Mouse (Mus musculus) liver, embryonic 15.5 days (tissue): ENCODE data around the gene Fam133b. TPM values are rescaled to one million over a fixed set of nuclear protein-coding genes. Genes with fewer than 3 reads are reported as not detected.

ENCODE experiments used
- ATAC-seq: fragments of 200-750 bp; cut with Nextera tagmentation; 2 replicates; pipeline ENCODE4 v1.8.0; 2017; ENCODE audit warnings: moderate number of reproducible peaks, mild to moderate bottlenecking, moderate library complexity; ENCODE audit not compliant: insufficient read depth
- H3K27ac ChIP-seq: fragments of 300-500 bp; sonication (generic); replicated peaks from 2 replicates; pipeline ENCODE4 v1.5.1; 2015; ENCODE audit warnings: mild to moderate bottlenecking, inconsistent platforms
- H3K27me3 ChIP-seq: fragments of 300-500 bp; sonication (generic); 2 replicates; pipeline ENCODE4 v1.6.1; 2015; ENCODE audit warnings: mild to moderate bottlenecking, inconsistent platforms
- H3K36me3 ChIP-seq: fragments of 300-500 bp; sonication (generic); replicated peaks from 2 replicates; pipeline ENCODE4 v1.6.1; 2015; ENCODE audit warnings: moderate library complexity, mild to moderate bottlenecking, inconsistent platforms
- H3K4me1 ChIP-seq: fragments of 300-500 bp; sonication (generic); replicated peaks from 2 replicates; pipeline ENCODE4 v1.6.1; 2015; ENCODE audit warnings: inconsistent platforms
- H3K4me2 ChIP-seq: fragments of 300-500 bp; sonication (generic); 2 replicates; pipeline ENCODE4 v1.6.1; 2015; ENCODE audit warnings: moderate library complexity, mild to moderate bottlenecking, inconsistent platforms
- H3K4me3 ChIP-seq: fragments of 300-500 bp; sonication (generic); replicated peaks from 2 replicates; pipeline ENCODE4 v1.5.1; 2015; ENCODE audit warnings: mild to moderate bottlenecking, inconsistent platforms
- H3K9ac ChIP-seq: fragments of 300-500 bp; sonication (generic); 2 replicates; pipeline ENCODE4 v1.6.1; 2015; ENCODE audit warnings: moderate library complexity, mild to moderate bottlenecking, inconsistent platforms
- H3K9me3 ChIP-seq: fragments of 300-500 bp; sonication (generic); replicated peaks from 2 replicates; pipeline ENCODE4 v1.6.1; 2016; ENCODE audit warnings: inconsistent platforms
- WGBS: fragments of 180-500 bp; shearing (Covaris S2); methylation state at CpG from one replicate; pipeline ENCODE4 v1.1.7; 2015; ENCODE audit warnings: mixed read lengths; ENCODE audit not compliant: insufficient replicate concordance; 5-methylcytosine and 5-hydroxymethylcytosine counted together
- polyA plus RNA-seq: library from polyadenylated mRNA; unstranded; fragments of >200 nt; fragmentation: Nextera tagmentation; extraction: Ambion mirVana; gene quantifications from 2 replicates; pipeline ENCODE4 v1.2.1, GENCODE M21; 2015

Gene Fam133b
- polyA plus RNA-seq, 1 experiment from 2014 or later: 9.2 TPM

DNA sequence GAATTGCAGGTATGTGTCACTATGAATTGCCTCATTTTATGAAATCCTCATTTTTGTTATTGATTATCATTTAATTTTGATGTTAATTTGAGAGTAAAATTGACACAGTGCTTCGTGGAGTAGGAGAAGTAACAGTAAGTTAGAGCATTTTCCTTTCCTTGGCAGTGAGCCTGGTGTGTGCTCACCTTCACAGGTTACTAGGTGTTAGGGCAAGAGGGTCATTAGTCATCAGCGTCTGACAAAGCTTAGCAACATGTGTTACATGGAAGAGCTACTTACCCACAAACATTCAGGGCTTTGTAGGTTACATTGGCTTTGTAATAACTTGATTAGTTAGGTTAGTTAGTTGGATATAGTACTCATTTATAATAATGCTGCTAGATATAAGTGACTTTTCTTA, 10.6 kb downstream of the Fam133b start:
- H3K9ac ChIP-seq: no peak overlapping the region
- WGBS: 80% methylated on average over 2 of the region's 2 CpGs
- H3K4me3 ChIP-seq: no peak overlapping the region
- no peaks in the 10 kb centered on the region for H3K9me3 ChIP-seq
- no peaks in the 10 kb centered on the region for H3K27me3 ChIP-seq
- H3K27ac ChIP-seq: no peak overlapping the region
- no peaks in the 10 kb centered on the region for H3K4me1 ChIP-seq
- H3K36me3 ChIP-seq: peaks cover 38% of the 10 kb centered on the region
- ATAC-seq: no peak
- no peak overlapping the region for H3K4me2 ChIP-seq

DNA sequence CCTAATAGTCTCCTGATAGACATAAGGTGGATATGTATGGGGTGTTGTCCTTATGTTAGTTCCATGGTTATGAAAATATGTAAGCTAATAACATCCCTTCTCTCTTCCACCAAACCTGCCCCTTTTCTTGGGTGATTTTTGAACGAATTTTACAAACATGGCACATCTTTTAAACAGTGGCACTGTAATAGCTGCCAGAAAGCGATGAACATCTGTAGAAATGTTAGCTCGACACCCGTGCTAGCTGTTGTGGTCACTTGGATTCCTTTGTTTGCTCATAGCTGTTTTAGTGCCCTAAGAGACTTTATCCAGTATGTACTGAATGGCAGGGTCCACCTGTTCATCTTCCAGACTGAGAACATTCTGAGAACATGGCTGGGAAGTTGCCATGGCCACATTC, 27.6 kb downstream of the Fam133b start, which contains the start of gene 1700109H08Rik:
Gene 1700109H08Rik (plus strand): TSS at position 301 of the 400 bp plus-strand sequence.
- Histone ChIP-seq H3K4me3 (no peak within 1 kb of the TSS), H3K4me2 (no peak within 1 kb of the TSS), H3K9me3 (no peaks in the 10 kb centered on the region), H3K36me3 (peaks cover 92% of the 10 kb centered on the region), H3K4me1 (no peaks in the 10 kb centered on the region), H3K27me3 (no peaks in the 10 kb centered on the region), H3K27ac (no peak within 1 kb of the TSS), H3K9ac (no peak within 1 kb of the TSS)
- 85% methylated on average over 4 of the region's 4 CpGs for WGBS
- no peak for ATAC-seq

DNA sequence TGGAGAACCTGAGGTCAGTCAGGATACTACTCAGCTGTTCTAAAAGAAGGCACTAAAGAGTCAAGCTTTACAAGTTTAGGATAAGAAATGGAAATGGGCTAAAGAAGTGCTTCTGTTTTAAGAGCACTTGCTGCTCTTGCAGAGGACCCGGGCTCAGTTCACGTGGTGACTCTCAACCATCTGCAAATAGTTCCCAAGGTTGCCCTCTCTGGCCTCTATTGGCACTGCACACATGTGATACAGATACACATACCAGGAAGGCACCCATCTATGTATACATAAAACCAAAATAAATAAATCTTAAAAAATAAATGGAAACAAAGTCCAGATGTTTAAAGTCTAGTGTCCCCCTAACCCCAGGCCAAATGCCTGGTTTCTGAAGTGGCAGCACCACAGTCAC, 31.2 kb downstream of the Fam133b start:
- Histone ChIP-seq H3K9ac (no peak overlapping the region), H3K4me2 (no peak overlapping the region), H3K27ac (no peak overlapping the region), H3K27me3 (no peaks in the 10 kb centered on the region), H3K9me3 (no peaks in the 10 kb centered on the region), H3K4me1 (no peaks in the 10 kb centered on the region), H3K4me3 (no peak overlapping the region), H3K36me3 (peaks cover 97% of the 10 kb centered on the region)
- 87% methylated on average over 2 of the region's 2 CpGs for WGBS
- no peak for ATAC-seq

DNA sequence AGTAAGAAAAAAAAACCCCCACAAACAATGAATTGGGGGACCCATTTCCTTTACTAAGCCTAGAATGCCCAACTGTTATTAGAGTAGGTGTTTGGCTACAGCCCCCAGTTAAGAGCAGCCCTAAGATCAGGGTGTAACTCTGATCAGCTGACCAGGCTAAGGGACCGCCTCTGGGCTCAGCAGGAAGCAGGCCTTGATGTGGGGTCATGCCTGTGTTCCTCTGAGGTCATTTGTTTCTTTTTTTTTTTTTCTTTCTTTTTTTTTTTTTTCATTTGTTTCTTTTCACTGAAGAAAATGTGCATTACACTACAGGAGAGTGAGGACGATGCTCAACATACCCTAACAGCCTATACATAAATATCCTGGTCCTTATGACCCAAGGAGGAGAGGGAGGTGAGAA, 34.3 kb downstream of the Fam133b start:
- Histone ChIP-seq H3K4me3 (no peak overlapping the region), H3K4me1 (no peaks in the 10 kb centered on the region), H3K27ac (no peak overlapping the region), H3K4me2 (no peak overlapping the region), H3K36me3 (peaks cover 93% of the 10 kb centered on the region), H3K27me3 (no peaks in the 10 kb centered on the region), H3K9me3 (no peaks in the 10 kb centered on the region), H3K9ac (no peak overlapping the region)
- no peak for ATAC-seq
- 83% methylated on average over 2 of the region's 2 CpGs for WGBS

DNA sequence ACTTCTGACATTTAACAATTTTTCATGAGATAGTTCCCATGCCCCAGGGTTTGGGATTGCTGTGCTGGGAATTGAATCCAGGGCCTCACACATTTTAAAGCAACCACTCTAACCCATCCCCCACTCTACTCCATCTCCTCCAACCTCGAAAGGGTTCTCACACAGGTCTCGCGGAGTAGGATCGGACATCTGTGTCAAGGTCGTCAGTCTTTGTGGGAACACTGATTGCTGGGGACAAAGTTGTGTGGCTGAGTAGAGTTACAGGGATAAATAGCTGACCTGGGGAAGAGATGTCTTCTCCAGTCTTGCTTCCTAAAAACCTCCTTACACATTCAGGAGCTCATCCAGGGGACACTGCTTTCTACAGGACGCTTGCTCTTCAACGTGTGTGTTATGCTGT, 35.4 kb downstream of the Fam133b start:
- no peak overlapping the region for H3K9ac ChIP-seq
- H3K36me3 ChIP-seq: peaks cover 92% of the 10 kb centered on the region
- WGBS: 88% methylated on average over 7 of the region's 7 CpGs
- H3K4me2 ChIP-seq: no peak overlapping the region
- H3K4me1 ChIP-seq: no peaks in the 10 kb centered on the region
- ATAC-seq: no peak
- no peaks in the 10 kb centered on the region for H3K9me3 ChIP-seq
- no peak overlapping the region for H3K4me3 ChIP-seq
- H3K27ac ChIP-seq: no peak overlapping the region
- H3K27me3 ChIP-seq: no peaks in the 10 kb centered on the region

DNA sequence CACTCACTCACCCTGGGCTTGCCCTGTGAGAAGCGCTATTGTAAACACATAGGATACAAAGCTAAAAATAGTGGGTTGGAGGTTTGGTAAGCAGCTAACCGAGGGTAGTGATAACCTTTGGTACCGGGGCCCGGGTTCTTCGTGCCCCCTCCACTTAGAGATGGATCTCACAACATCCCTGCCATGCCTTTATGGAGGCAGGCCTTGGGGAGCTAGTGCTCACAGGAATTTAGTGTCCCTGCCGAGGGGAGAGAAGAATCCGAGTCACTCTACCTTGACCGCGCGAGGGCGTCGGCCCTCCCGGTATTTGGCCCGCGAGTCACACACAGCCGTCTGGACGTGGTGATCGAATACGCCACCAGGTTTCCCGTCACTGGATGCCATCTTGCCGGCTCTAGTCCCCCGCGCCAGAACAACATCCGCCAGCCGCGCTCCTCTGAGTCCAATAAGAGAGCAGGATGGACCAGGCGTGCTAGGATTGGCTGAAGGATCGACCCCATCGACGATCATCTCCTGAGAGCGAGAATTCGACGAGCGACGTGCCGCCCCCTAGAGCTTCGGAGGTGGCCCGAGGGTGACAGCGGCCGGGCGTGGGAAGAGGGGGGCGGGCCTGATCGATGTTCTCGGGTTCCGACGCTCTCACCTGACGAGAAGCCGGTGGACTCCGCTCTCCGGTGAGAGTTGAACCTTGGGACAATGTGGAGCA, 52.2 kb downstream of the Fam133b start, which contains the start of gene Pex1:
Gene Pex1 (plus strand): TSS at position 374 of the 706 bp plus-strand sequence.
- peak; percentile 97 for ATAC-seq
- H3K4me3 ChIP-seq: peak within 1 kb of the TSS; percentile 86
- H3K9ac ChIP-seq: peak within 1 kb of the TSS; percentile 75
- H3K27ac ChIP-seq: peak within 1 kb of the TSS; percentile 71
- peaks cover 26% of the 10 kb centered on the region for H3K4me1 ChIP-seq
- peaks cover 20% of the 10 kb centered on the region for H3K36me3 ChIP-seq
- under 1% methylated on average over 50 of the region's 50 CpGs for WGBS
- peak within 1 kb of the TSS; percentile 90 for H3K4me2 ChIP-seq
- H3K27me3 ChIP-seq: no peaks in the 10 kb centered on the region
- H3K9me3 ChIP-seq: no peaks in the 10 kb centered on the region

DNA sequence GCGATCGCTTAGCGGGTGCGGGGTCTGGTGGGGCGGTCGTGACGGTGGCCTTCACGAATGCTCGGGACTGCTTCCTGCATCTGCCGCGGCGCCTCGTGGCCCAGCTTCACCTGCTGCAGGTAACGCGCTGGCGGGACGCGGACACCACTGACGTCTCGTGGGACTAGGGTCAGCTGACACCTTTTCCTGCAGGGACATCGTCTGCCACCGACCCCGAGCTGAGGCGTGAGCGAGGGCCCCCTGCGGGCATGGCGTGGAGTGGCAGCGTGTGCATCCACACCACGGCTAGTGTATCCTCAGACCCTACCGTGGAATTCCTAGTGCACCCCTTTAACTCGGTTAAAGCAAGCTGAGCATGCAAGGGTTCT, 52.8 kb downstream of the Fam133b start, which contains the start of gene Rbm48:
Gene Rbm48 (minus strand): TSS at position 187 of the 368 bp plus-strand sequence.
- no peaks in the 10 kb centered on the region for H3K27me3 ChIP-seq
- WGBS: under 1% methylated on average over 31 of the region's 31 CpGs
- H3K4me1 ChIP-seq: peaks cover 26% of the 10 kb centered on the region
- peak within 1 kb of the TSS; percentile 86 for H3K4me3 ChIP-seq
- H3K4me2 ChIP-seq: peak within 1 kb of the TSS; percentile 90
- peak; percentile 70 for ATAC-seq
- H3K9me3 ChIP-seq: no peaks in the 10 kb centered on the region
- peaks cover 15% of the 10 kb centered on the region for H3K36me3 ChIP-seq
- peak within 1 kb of the TSS; percentile 71 for H3K27ac ChIP-seq
- H3K9ac ChIP-seq: peak within 1 kb of the TSS; percentile 75

DNA sequence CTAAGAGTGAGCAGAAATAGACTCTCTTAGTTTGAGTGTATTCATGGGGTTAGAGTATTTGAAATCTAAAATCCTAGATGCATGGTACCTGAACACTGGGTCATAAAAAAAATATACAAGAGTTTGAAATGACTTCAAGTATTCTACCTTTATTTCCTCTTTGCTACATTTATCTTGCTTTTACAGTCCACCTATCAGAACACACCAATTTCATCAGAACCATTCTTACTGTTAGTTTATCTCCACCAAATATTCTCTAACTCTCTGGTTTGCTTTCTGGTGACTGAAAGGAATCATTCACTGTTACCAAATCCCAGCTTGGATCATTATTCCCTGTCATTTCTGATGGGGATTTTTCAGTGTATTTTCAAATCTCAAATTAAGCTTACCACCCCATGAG, 53.5 kb downstream of the Fam133b start:
- ATAC-seq: no peak
- no peaks in the 10 kb centered on the region for H3K27me3 ChIP-seq
- peaks cover 26% of the 10 kb centered on the region for H3K4me1 ChIP-seq
- no peaks in the 10 kb centered on the region for H3K9me3 ChIP-seq
- no peak overlapping the region for H3K27ac ChIP-seq
- peak overlapping the region; percentile 90 for H3K4me2 ChIP-seq
- no peak overlapping the region for H3K9ac ChIP-seq
- H3K36me3 ChIP-seq: peaks cover 9% of the 10 kb centered on the region
- H3K4me3 ChIP-seq: peak overlapping the region; percentile 86

DNA sequence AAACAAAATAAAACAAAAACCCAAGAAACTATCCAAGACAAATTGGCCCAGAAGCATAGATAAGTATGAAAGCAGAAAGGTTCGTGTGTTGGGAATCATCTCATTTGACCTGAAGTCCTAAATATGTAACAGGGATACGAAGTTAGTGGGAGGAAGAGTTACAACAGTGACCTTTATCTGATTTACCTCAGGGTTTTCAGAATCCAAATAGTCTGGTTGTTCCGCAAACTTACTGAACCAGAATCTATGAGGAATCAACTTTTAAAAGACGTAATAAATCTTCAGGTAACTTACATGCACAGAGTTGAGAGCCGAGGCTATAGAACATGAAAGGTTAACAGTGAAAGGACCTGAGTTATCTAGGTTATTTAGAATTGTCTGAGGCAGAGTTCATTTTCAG, 55.1 kb downstream of the Fam133b start:
- 74% methylated on average over 5 of the region's 5 CpGs for WGBS
- no peaks in the 10 kb centered on the region for H3K9me3 ChIP-seq
- no peak overlapping the region for H3K4me3 ChIP-seq
- H3K27me3 ChIP-seq: no peaks in the 10 kb centered on the region
- no peak overlapping the region for H3K4me2 ChIP-seq
- no peak overlapping the region for H3K9ac ChIP-seq
- no peak for ATAC-seq
- H3K36me3 ChIP-seq: no peaks in the 10 kb centered on the region
- peaks cover 26% of the 10 kb centered on the region for H3K4me1 ChIP-seq
- no peak overlapping the region for H3K27ac ChIP-seq

DNA sequence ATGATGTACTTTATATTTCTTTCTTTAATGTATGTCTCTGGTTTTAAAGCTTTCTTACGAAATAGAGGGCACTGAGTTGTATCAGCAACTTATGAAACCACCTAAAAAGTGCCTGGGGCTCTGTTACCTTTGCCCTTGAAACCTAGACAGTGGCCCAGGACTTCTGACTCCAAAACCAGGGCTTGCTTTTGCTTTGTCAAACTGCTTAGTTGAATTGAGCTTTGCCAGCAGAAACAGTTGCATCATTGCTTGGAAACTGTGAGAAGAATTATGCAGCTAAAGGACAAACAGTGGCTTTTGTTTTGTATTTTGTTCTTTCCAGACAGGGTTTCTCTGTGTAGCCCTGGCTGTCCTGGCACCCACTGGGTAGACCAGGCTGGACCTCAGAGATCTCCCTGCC, 56.7 kb downstream of the Fam133b start:
- Histone ChIP-seq H3K4me1 (peaks cover 13% of the 10 kb centered on the region), H3K9me3 (no peaks in the 10 kb centered on the region), H3K4me3 (no peak overlapping the region), H3K9ac (no peak overlapping the region), H3K36me3 (0 out of 2 replicates have a peak, but pooled peaks cover 6% of the 10 kb centered on the region), H3K4me2 (no peak overlapping the region), H3K27me3 (no peaks in the 10 kb centered on the region), H3K27ac (no peak overlapping the region)
- ATAC-seq: no peak
- WGBS: 35% methylated on average over 1 of the region's 1 CpGs

DNA sequence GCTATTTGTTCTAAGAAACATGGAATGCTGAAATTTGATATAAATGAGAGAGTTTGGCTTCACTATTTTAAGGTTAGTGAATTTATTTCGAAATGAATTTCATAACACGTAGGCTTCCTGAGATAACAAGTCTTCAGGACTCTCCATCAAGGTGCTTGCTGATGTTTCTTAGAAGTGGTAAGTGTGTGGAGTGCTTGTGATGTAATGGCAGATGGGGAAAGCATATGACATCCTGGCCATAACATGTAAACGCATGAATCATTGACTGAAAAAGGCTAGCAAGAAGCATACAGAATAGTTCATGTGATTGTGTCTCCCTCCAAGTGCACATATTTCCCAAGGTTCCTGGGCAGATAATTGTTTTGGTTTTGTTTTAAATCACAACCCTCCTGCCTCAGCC, 57.2 kb downstream of the Fam133b start:
- peaks cover 9% of the 10 kb centered on the region for H3K4me1 ChIP-seq
- ATAC-seq: no peak
- 69% methylated on average over 3 of the region's 3 CpGs for WGBS
- no peak overlapping the region for H3K9ac ChIP-seq
- no peak overlapping the region for H3K27ac ChIP-seq
- H3K27me3 ChIP-seq: no peaks in the 10 kb centered on the region
- peaks cover 11% of the 10 kb centered on the region for H3K36me3 ChIP-seq
- H3K9me3 ChIP-seq: no peaks in the 10 kb centered on the region
- no peak overlapping the region for H3K4me2 ChIP-seq
- H3K4me3 ChIP-seq: no peak overlapping the region

DNA sequence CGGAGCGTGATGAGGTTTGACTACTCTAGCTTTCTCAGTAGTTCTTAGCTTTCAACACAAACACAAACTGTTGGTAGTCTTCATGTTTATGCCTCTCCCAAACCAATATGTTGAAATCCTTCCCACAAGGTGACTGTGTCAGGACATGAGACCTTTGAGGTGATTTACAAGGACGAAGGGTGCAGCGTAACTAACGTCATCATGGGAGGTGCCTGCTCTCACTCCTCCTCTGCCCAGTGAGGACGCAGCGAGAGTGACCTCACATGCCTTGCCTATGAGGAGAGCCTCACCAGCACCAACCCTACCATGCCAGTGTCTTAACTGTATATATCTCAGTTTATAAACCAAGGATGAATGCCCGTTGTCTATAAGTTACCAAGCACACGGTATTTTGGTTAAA, 63.5 kb downstream of the Fam133b start:
- Histone ChIP-seq H3K9ac (no peak overlapping the region), H3K36me3 (peaks cover 34% of the 10 kb centered on the region), H3K4me2 (no peak overlapping the region), H3K27me3 (no peaks in the 10 kb centered on the region), H3K4me3 (no peak overlapping the region), H3K27ac (no peak overlapping the region), H3K4me1 (no peaks in the 10 kb centered on the region), H3K9me3 (no peaks in the 10 kb centered on the region)
- ATAC-seq: no peak
- 84% methylated on average over 9 of the region's 9 CpGs for WGBS
